Mouse (Mus musculus): ENCODE data around the gene Smarcc1. TPM values are rescaled to one million over a fixed set of nuclear protein-coding genes. Genes with fewer than 3 reads are reported as not detected.

Smarcc1 gene
- total RNA-seq (2012; rRNA removed) (35.5 and 41.4 TPM in 2 replicates), polyA plus RNA-seq (2012; ENCODE audit: insufficient read depth in 1 of 2, insufficient read length in 2 of 2, low read depth in 1 of 2, low replicate concordance in 2 of 2, missing spikeins in 1 of 2) (100 to 1,000 TPM in 1 of 2 experiments, 10 to 100 TPM in 1; 79.0 to 488 TPM)

DNA sequence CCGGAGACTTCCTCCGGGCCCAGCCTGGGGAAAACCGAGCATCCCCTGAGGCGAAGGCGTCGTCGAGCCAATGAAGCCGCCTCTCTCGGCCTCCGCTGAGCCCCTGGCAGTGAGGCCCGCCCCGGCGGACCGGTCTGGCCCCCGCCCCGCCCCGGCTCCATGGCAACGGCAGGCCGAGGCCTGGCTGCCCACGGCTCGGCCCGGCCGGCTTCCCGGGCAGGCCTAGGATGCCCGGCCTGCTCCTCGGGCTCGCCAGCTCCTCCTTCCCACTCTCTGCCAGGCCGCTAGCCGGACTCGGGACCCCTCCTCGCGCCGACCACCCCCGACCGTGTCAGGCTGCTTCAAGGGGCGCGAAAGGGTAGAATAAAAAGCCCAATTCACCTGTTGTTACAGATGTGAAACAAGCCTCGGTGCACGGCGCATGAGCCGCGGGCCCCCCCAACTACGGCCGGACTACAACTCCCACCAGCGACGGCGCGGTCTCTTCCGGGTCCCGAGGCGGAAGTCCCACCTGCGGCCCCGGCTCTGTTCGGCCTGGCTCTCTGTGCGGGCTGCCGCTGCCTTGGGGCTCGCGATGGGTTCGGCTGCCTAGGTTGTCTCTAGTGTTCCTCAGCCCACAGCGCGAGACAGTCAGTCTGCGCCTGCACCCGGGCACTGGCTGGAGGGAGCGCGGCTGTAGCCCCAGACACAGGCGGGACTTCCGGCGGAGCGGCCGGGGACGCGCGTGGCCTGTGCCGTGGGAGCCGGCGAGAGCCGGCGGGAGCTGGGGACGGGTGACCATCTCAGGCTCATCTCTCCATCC lies at the start of gene Smarcc1:
Smarcc1 (plus strand) TSS at position 732 of the 802 bp plus-strand sequence.
- H3K36me3 ChIP-seq (ENCODE audit: control insufficient read depth in 1 of 2, insufficient read depth in 2 of 2, low read length in 2 of 2): peaks cover 5 to 12% of the 10 kb centered on the region in 2 experiments
- peak within 1 kb of the TSS; percentile 82 for H3K27ac ChIP-seq (ENCODE audit: control insufficient read depth, low read depth, low read length)
- peaks cover 2 to 3% of the 10 kb centered on the region in 2 experiments; a peak in 2 of 4 replicates for H3K4me1 ChIP-seq (ENCODE audit: control insufficient read depth in 1 of 2, insufficient read depth in 2 of 2, low read length in 2 of 2)
- H3K27me3 ChIP-seq (ENCODE audit: control insufficient read depth in 1 of 2, insufficient read depth in 2 of 2, low read length in 2 of 2): no peaks in the 10 kb centered on the region
- peak within 1 kb of the TSS; percentile 95 for H3K9ac ChIP-seq (ENCODE audit: control insufficient read depth, low read depth, low read length, poor library complexity, severe bottlenecking)
- peak; percentile 93 for DNase-seq (ENCODE audit: low read depth, low spot score)
- peaks cover 24% of the 10 kb centered on the region for H3K79me2 ChIP-seq (ENCODE audit: control insufficient read depth, insufficient read depth, low read length, poor library complexity)
- no peaks in the 10 kb centered on the region for H3K9me3 ChIP-seq (replicated peaks; ENCODE audit: insufficient read depth, low read length)
- peak within 1 kb of the TSS; percentile 90 to 99 for H3K4me3 ChIP-seq (ENCODE audit: control insufficient read depth in 1 of 2, insufficient read depth in 1 of 2, low read depth in 2 of 2, low read length in 2 of 2)
- TF ChIP-seq KAT2A (conservative IDR thresholded peaks at IDR 0.05; ENCODE audit: low read depth, low read length): peak; percentile 89
- no peak for TF ChIP-seq CHD1 (IDR thresholded peaks at IDR 0.05; ENCODE audit: low read depth, low read length)
- no peak for TF ChIP-seq RAD21 (IDR thresholded peaks at IDR 0.05; ENCODE audit: low read depth, low read length)
- TF ChIP-seq NRF1 (IDR thresholded peaks at IDR 0.05; ENCODE audit: insufficient read depth, low read depth, low read length, poor library complexity, severe bottlenecking): peak; percentile 77
- TF ChIP-seq ELF1 (IDR thresholded peaks at IDR 0.05; ENCODE audit: low read depth, low read length): peak; percentile 97
- peak; percentile 61; the same call in 1 of the 2 replicates for TF ChIP-seq POLR2AphosphoS2 (IDR thresholded peaks at IDR 0.05; ENCODE audit: low read length)
- TF ChIP-seq SIN3A (IDR thresholded peaks at IDR 0.05; ENCODE audit: low read length): peak; percentile 74; the same call in 1 of the 2 replicates
- TF ChIP-seq GATA1 (IDR thresholded peaks at IDR 0.05; ENCODE audit: low read depth, low read length): no peak
- TF ChIP-seq HCFC1 (IDR thresholded peaks at IDR 0.05; ENCODE audit: low read depth, low read length): peak; percentile 98
- TF ChIP-seq MAZ (IDR thresholded peaks at IDR 0.05; ENCODE audit: low read depth, low read length): no peak; the same call in 1 of the 2 replicates
- TF ChIP-seq MXI1 (IDR thresholded peaks at IDR 0.05; ENCODE audit: low read depth, low read length): peak; percentile 67
- peak; percentile 24; the same call in 1 of the 2 replicates for TF ChIP-seq MAX (IDR thresholded peaks at IDR 0.05; ENCODE audit: low read length)
- TF ChIP-seq RCOR1 (IDR thresholded peaks at IDR 0.05; ENCODE audit: low read depth, low read length): 0 out of 2 replicates have a peak, but pooled peaks have one; percentile 9
- peak; percentile 72 for TF ChIP-seq NELFE (IDR thresholded peaks at IDR 0.05; ENCODE audit: low read depth, low read length)
- TF ChIP-seq TAL1 (IDR thresholded peaks at IDR 0.05; ENCODE audit: low read length): no peak
- no peak for TF ChIP-seq USF2 (IDR thresholded peaks at IDR 0.05; ENCODE audit: borderline replicate concordance in 1 of 2, insufficient read depth in 1 of 2, low read depth in 1 of 2, low read length in 2 of 2)
- no peak for TF ChIP-seq ZC3H11A (IDR thresholded peaks at IDR 0.05; ENCODE audit: low read depth, low read length)
- TF ChIP-seq MYB (IDR thresholded peaks at IDR 0.05; ENCODE audit: low read depth, low read length): no peak
- TF ChIP-seq TCF12 (IDR thresholded peaks at IDR 0.05; ENCODE audit: low read depth, low read length): peak; percentile 43; the same call in 1 of the 2 replicates
- 0 out of 2 replicates have a peak, but pooled peaks have one; percentile 15 for TF ChIP-seq USF1 (IDR thresholded peaks at IDR 0.05; ENCODE audit: low read depth, low read length)
- TF ChIP-seq UBTF (IDR thresholded peaks at IDR 0.05; ENCODE audit: borderline replicate concordance, insufficient read depth, low read depth, low read length): no peak
- TF ChIP-seq BHLHE40 (IDR thresholded peaks at IDR 0.05; ENCODE audit: borderline replicate concordance, low read depth, low read length): no peak
- TF ChIP-seq TBP (IDR thresholded peaks at IDR 0.05; ENCODE audit: low read depth, low read length): peak; percentile 16; the same call in 1 of the 2 replicates
- peak; percentile 77 to 81 for TF ChIP-seq POLR2A (IDR thresholded peaks at IDR 0.05; ENCODE audit: control insufficient read depth in 1 of 2, insufficient read depth in 1 of 2, low read depth in 1 of 2, low read length in 2 of 2, poor library complexity in 1 of 2)
